Mouse (Mus musculus): ENCODE measurements around the gene Chid1.
"Not testable (repeated sequence)": the region's sequence is repeated elsewhere in the genome, so short reads cannot be mapped to it uniquely, and the experiment has no call there.

Gene Chid1

GRCm38 (mm10) chr7:141461521-141462332, 77.9 kb downstream of the Chid1 start:
- no peak for DNase-seq (ENCODE audit: low spot score in 2 of 2)

- DNase-seq (ENCODE audit: low spot score in 2 of 2) = no peak
These were observed 79.1 kb downstream of the Chid1 start, which contains the start of gene Cracr2b for GRCm38 (mm10) chr7:141460391-141461113. Cracr2b (plus strand) TSS chr7:141461094.

GRCm38 (mm10) chr7:141460001-141460390, 79.7 kb downstream of the Chid1 start:
- no peak for DNase-seq (ENCODE audit: low spot score in 2 of 2)

GRCm38 (mm10) chr7:141459301-141459711, 80.4 kb downstream of the Chid1 start:
- no peak for DNase-seq (ENCODE audit: low spot score in 2 of 2)

- no peak for DNase-seq (ENCODE audit: low spot score in 2 of 2)
These were observed 81.0 kb downstream of the Chid1 start for GRCm38 (mm10) chr7:141458661-141459060.

- DNase-seq (ENCODE audit: low spot score in 2 of 2) = peak in 1 of 2 experiments; percentile 56
These were observed 81.5 kb downstream of the Chid1 start for GRCm38 (mm10) chr7:141457986-141458660.

GRCm38 (mm10) chr7:141457236-141457635, 82.4 kb downstream of the Chid1 start:
- DNase-seq (ENCODE audit: low spot score in 2 of 2) = no peak

- DNase-seq (ENCODE audit: low spot score in 2 of 2) = no peak
These were observed 82.9 kb downstream of the Chid1 start for GRCm38 (mm10) chr7:141456739-141457138.

- no peak for DNase-seq (ENCODE audit: low spot score in 2 of 2)
These were observed 83.9 kb downstream of the Chid1 start for GRCm38 (mm10) chr7:141455610-141456314.

GRCm38 (mm10) chr7:141454967-141455551, 84.6 kb downstream of the Chid1 start, which contains the start of gene Pnpla2:
Pnpla2 (plus strand) TSS chr7:141455198.
- DNase-seq (ENCODE audit: low spot score in 2 of 2) = peak; percentile 91 to 95

- DNase-seq (ENCODE audit: low spot score in 2 of 2) = no peak
These were observed 86.0 kb downstream of the Chid1 start for GRCm38 (mm10) chr7:141453636-141454035.

GRCm38 (mm10) chr7:141451928-141452327, 87.7 kb downstream of the Chid1 start:
- DNase-seq (ENCODE audit: low spot score in 2 of 2) = no peak

- peak; percentile 88 for DNase-seq (ENCODE audit: low spot score in 2 of 2)
These were observed 92.3 kb downstream of the Chid1 start, which contains the start of gene Rplp2 for GRCm38 (mm10) chr7:141447110-141447991. Rplp2 (plus strand) TSS chr7:141447370.

GRCm38 (mm10) chr7:141446374-141446773, 93.3 kb downstream of the Chid1 start:
- not testable (repeated sequence) for DNase-seq (ENCODE audit: low spot score in 2 of 2)

- peak in 1 of 2 experiments; percentile 48 for DNase-seq (ENCODE audit: low spot score in 2 of 2)
These were observed 95.8 kb downstream of the Chid1 start, which contains the start of gene Pidd1 for GRCm38 (mm10) chr7:141443828-141444237. Pidd1 (minus strand) TSS chr7:141444025.
